Mouse (Mus musculus) heart, postnatal 0 days (tissue): ENCODE measurements at regions not wholly inside any gene's neighbourhood (a gene's known extent, or its start where the extent isn't known, plus 50 kb on each side); places are given as distances from the start of the nearest gene placed in this dataset.
"Not testable (repeated sequence)": the region's sequence is repeated elsewhere in the genome, so short reads cannot be mapped to it uniquely, and the experiment has no call there.

Source experiments
- ATAC-seq: fragments of 200-750 bp; cut with Nextera tagmentation; 2 replicates; pipeline ENCODE4 v1.8.0; 2017; ENCODE audit warnings: low read depth, moderate number of reproducible peaks, moderate library complexity; ENCODE audit not compliant: insufficient read depth
- DNase-seq: peaks from one replicate; pipeline ENCODE4 v3.0.0-alpha.2; 2016; ENCODE audit warnings: low spot score
- H3K27ac ChIP-seq: fragments of 300-500 bp; sonication (generic); 2 replicates; pipeline ENCODE4 v1.5.1; 2014; ENCODE audit warnings: low read depth, mild to moderate bottlenecking
- H3K27me3 ChIP-seq: fragments of 300-500 bp; sonication (generic); 2 replicates; pipeline ENCODE4 v1.6.1; 2014; ENCODE audit warnings: low read length, mixed read lengths; ENCODE audit not compliant: control insufficient read depth, insufficient read depth
- H3K36me3 ChIP-seq: fragments of 300-500 bp; sonication (generic); replicated peaks from 2 replicates; pipeline ENCODE4 v1.6.1; 2014; ENCODE audit warnings: low read length, mixed read lengths; ENCODE audit not compliant: control insufficient read depth, insufficient read depth
- H3K4me1 ChIP-seq: fragments of 300-500 bp; sonication (generic); 2 replicates; pipeline ENCODE4 v1.6.1; 2014; ENCODE audit warnings: antibody characterized with exemption; ENCODE audit not compliant: control insufficient read depth, insufficient read depth
- H3K4me2 ChIP-seq: fragments of 300-500 bp; sonication (generic); 2 replicates; pipeline ENCODE4 v1.6.1; 2014; ENCODE audit warnings: low read depth, mild to moderate bottlenecking, low read length, moderate library complexity
- H3K4me3 ChIP-seq: fragments of 300-500 bp; sonication (generic); 2 replicates; pipeline ENCODE4 v1.5.1; 2014; ENCODE audit warnings: low read depth, low read length
- H3K9ac ChIP-seq: fragments of 300-500 bp; sonication (generic); replicated peaks from 2 replicates; pipeline ENCODE4 v1.6.1; 2014; ENCODE audit warnings: low read depth, low read length, mixed read lengths
- H3K9me3 ChIP-seq: fragments of 300-500 bp; sonication (generic); replicated peaks from 2 replicates; pipeline ENCODE4 v1.6.1; 2016; ENCODE audit warnings: low read length; ENCODE audit not compliant: control insufficient read depth
- CTCF ChIP-seq: IDR thresholded peaks from 2 replicates; pipeline ENCODE4 v1.5.1; 2016; ENCODE audit warnings: antibody characterized with exemption, control low read depth, low read depth
- EP300 ChIP-seq: IDR thresholded peaks from 2 replicates; pipeline ENCODE4 v1.6.1; 2016; ENCODE audit warnings: antibody characterized with exemption, low read depth
- WGBS: fragments of 180-500 bp; shearing (Covaris S2); extraction: QIAGEN DNeasy Blood & Tissue Kit; methylation state at CpG from one replicate; pipeline ENCODE4 v1.1.7; 2014; 5-methylcytosine and 5-hydroxymethylcytosine counted together

- no peaks in the 10 kb centered on the region for H3K27me3 ChIP-seq
- no peak overlapping the region for H3K9ac ChIP-seq
- 65% methylated on average over 2 of the region's 2 CpGs for WGBS
- H3K36me3 ChIP-seq = no peaks in the 10 kb centered on the region
- H3K27ac ChIP-seq = no peak overlapping the region
- DNase-seq (no peak), ATAC-seq (no peak)
- H3K9me3 ChIP-seq = no peaks in the 10 kb centered on the region
- TF ChIP-seq CTCF (no peak), EP300 (no peak)
- no peak overlapping the region for H3K4me2 ChIP-seq
- no peaks in the 10 kb centered on the region for H3K4me1 ChIP-seq
- H3K4me3 ChIP-seq = no peak overlapping the region
These were observed 531.7 kb downstream of the Zfp704 start for GRCm38 (mm10) chr3:9078201-9078600.

GRCm38 (mm10) chr3:9076696-9077095 lies 533.2 kb downstream of the Zfp704 start:
- Histone ChIP-seq H3K4me2 (no peak overlapping the region), H3K4me1 (no peaks in the 10 kb centered on the region), H3K27me3 (no peaks in the 10 kb centered on the region), H3K27ac (no peak overlapping the region), H3K4me3 (no peak overlapping the region), H3K9me3 (no peaks in the 10 kb centered on the region), H3K36me3 (no peaks in the 10 kb centered on the region), H3K9ac (no peak overlapping the region)
- 18% methylated on average over 3 of the region's 3 CpGs for WGBS
- DNase-seq = peak; percentile 67
- no peak for TF ChIP-seq EP300
- peak; percentile 89 for TF ChIP-seq CTCF
- ATAC-seq = peak; percentile 75; the same call in 1 of the 2 replicates

- not testable (repeated sequence) for H3K27me3 ChIP-seq, H3K36me3 ChIP-seq, H3K9ac ChIP-seq, H3K4me2 ChIP-seq, ATAC-seq, H3K27ac ChIP-seq, H3K9me3 ChIP-seq, H3K4me3 ChIP-seq, H3K4me1 ChIP-seq, DNase-seq
- WGBS = 88% methylated on average over 13 of the region's 13 CpGs
These were observed 537.4 kb downstream of the Zfp704 start for GRCm38 (mm10) chr3:9072471-9072870.

GRCm38 (mm10) chr3:9067048-9067447 lies 542.8 kb downstream of the Zfp704 start:
- Histone ChIP-seq H3K4me2 (no peak overlapping the region), H3K9ac (no peak overlapping the region), H3K4me1 (no peaks in the 10 kb centered on the region), H3K27ac (no peak overlapping the region), H3K36me3 (no peaks in the 10 kb centered on the region), H3K4me3 (no peak overlapping the region), H3K27me3 (no peaks in the 10 kb centered on the region), H3K9me3 (no peaks in the 10 kb centered on the region)
- 4% methylated on average over 12 of the region's 12 CpGs for WGBS
- no peak for ATAC-seq
- TF ChIP-seq CTCF (peak; percentile 80), EP300 (no peak)
- DNase-seq = peak; percentile 26

- Histone ChIP-seq H3K4me2 (no peak overlapping the region), H3K9me3 (no peaks in the 10 kb centered on the region), H3K4me3 (no peak overlapping the region), H3K27me3 (no peaks in the 10 kb centered on the region), H3K4me1 (no peaks in the 10 kb centered on the region), H3K36me3 (no peaks in the 10 kb centered on the region), H3K9ac (no peak overlapping the region), H3K27ac (no peak overlapping the region)
- no peak for TF ChIP-seq EP300
- no peak for TF ChIP-seq CTCF
- 77% methylated on average over 5 of the region's 5 CpGs for WGBS
- DNase-seq (no peak), ATAC-seq (no peak)
These were observed 543.5 kb downstream of the Zfp704 start for GRCm38 (mm10) chr3:9066374-9066773.

- H3K36me3 ChIP-seq = no peaks in the 10 kb centered on the region
- no peak overlapping the region for H3K27ac ChIP-seq
- H3K4me1 ChIP-seq = no peaks in the 10 kb centered on the region
- no peaks in the 10 kb centered on the region for H3K9me3 ChIP-seq
- TF ChIP-seq CTCF (no peak), EP300 (no peak)
- ATAC-seq = no peak
- no peak overlapping the region for H3K4me2 ChIP-seq
- no peaks in the 10 kb centered on the region for H3K27me3 ChIP-seq
- H3K9ac ChIP-seq = no peak overlapping the region
- H3K4me3 ChIP-seq = no peak overlapping the region
- 78% methylated on average over 5 of the region's 5 CpGs for WGBS
- DNase-seq = no peak
These were observed 544.0 kb downstream of the Zfp704 start for GRCm38 (mm10) chr3:9065892-9066291.
